Mouse (Mus musculus): ENCODE measurements around the gene Camta1.
A peak's percentile ranks its signal among the peaks of the same experiment; 100 is the strongest.

Gene Camta1

DNA sequence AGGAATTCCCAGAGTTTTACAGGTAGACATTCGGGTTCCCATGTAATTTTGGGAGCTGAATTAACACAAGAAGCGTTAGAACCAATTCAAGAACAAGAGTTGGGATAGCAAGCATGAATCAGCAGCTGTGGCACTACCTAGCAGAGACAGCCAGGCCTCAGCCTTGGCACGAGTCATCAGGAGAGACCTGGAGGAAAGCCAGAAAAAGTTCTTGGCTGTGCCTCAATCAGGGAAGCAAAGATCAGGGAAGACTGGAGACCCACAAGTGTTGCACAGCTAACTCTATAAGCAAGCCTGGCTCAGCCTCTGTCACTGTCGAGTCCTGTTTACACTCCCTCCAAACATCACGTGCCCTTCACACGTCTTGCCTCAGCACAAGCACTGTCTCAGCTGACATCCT is 899.4 kb downstream of the Camta1 start:
- no peak for DNase-seq

DNA sequence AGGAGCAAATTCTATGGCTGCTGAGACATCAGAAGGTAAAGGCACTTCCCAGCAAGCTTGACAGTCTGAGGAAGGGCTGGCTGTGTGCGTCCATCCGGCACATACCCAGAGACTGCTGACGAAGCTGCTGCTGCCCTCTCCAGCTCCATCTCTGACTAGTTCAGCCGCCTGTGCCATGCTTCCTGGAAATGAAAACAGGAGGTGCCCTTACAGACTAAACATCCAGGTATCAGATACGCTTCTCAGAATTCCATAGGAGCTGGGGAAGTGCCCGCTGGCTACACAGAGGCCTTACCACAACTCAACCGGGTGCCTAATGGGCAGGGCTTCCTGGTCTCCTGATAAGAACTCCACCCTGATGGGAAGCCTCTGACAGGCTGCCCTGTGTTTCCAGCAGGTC is 903.1 kb downstream of the Camta1 start:
- DNase-seq = no peak

- DNase-seq = no peak
Measured at GRCm38 (mm10) chr4:150957106-150957458, 904.6 kb downstream of the Camta1 start.

DNA sequence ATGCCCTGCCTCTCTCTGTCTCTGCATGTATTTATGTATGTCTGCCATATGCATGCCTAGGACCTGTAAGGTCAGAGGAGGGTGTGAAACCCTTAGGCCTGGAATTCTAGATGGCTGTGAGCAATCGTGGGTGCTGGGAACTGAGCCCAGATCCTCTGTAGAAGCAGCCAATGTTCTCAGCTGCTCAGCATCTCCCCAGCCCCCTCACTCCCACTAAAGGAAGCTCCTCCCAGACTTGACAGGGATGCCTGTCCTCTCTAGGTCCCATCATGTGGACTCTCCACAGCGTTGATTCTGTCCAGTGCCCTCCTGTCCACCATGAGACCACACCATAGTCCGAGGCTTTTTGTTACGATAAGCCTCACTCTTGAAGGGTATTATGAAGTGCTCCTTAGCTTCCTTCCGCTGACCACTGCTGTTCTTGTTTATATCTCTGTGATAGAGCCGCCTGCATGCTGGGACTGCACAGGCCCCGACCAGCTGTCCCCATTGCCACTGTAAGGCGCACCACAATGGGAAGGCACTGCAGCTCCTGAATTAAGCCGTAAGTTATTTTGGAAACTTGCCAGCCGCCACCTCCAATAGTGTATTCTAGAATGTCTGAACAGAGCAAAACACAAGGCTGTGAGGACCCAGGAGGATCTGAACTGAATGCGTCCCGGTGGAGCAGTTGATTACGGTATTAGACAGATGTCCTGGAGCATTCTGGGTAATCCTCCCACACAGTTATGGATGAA is 905.1 kb downstream of the Camta1 start:
- DNase-seq = no peak

- no peak for DNase-seq
Measured at GRCm38 (mm10) chr4:150950972-150951371, 910.7 kb downstream of the Camta1 start.

DNA sequence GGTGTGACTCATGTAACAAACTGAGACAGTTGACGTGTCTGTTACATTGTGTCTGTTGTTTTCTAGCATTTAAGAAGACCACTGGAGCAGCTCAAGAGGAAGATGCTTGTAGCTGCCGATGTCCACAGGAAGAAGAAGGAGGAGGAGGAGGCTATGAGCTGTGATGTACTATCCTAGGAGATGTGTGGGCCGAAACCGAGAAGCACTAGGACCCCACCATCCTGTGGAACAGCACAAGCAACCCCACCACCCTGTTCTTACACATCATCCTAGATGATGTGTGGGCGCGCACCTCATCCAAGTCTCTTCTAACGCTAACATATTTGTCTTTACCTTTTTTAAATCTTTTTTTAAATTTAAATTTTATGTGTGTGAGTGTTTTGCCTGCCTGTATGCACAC is 917.0 kb downstream of the Camta1 start:
- no peak for DNase-seq

- no peak for DNase-seq
Measured at GRCm38 (mm10) chr4:150939991-150940651, 921.6 kb downstream of the Camta1 start.

DNA sequence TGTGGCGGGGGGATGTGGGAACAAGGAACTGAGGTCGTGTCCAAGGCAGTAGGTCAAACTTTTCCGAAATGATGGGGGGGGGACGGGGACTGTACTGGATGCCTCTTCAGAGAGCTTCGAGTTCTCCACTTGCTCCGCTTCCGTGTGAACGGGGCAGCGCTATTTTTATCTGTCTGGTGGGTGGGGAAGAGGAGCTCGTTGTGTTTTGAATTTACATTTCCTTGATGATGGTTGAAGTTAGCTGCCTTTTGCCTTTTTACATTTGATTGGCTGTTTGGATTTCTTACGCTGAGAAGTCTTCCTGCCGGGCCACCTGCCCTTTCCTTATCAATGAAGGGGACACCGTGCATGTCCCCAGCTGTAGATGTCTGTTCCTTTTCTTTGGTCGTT is 923.6 kb downstream of the Camta1 start:
- DNase-seq = no peak

DNA sequence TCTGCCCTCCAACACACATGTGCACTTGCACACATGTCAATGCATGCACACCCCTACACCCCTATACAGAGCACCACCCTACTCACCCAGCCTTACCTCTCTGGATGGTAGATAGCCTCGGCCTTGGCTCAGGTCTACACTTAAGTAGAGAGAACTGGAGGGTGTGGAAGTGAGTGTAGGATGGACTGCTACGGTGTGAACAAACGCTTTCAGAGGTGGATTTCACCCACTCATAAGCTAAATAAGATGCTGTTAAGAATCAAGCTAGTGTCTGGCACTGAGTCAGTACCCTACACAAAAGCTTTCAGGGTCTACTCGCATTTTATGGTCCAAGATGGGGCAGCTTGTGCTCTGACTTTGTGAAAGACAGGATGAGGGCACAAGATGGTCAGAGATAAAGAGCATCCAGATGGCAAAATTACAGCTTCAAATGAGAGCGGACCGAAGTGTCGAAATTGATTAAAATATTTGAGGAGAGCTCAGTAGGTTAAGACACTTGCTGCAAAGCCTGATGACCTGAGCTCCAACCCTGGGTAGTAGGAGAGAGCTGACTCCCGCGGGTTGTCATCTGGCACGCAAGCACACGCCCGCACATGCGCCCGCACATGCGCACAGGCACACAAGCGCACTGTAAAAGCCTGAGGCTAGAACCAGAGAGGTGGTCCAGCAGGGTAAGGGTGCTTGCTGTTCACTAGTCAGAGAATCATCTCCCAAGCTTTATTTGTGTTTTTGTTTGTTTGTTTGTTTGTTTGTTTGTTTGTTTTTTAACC is 924.2 kb downstream of the Camta1 start:
- peak in 1 of 2 experiments; percentile 10 for DNase-seq

- DNase-seq = no peak
Measured at GRCm38 (mm10) chr4:150933503-150933902, 928.2 kb downstream of the Camta1 start.

DNA sequence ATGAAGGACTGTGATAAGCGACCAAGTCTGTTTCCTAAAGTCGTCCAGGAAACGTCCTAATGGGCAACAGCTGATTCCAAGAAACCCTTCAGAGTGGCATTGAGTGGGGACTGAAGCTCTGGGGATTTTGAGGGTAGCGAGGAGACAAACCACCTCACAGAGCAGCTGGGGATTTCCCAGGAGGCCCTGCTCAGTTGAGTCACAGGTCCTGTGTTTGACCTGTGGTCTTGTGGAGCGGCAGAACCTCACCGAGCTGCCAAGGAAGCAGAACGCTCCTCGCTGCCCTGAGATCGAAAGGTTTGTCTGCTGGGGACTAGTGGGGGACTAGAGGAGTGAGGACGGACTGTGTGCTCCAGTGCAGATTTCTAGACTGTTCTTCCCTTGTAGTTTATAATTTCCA is 933.9 kb downstream of the Camta1 start:
- no peak for DNase-seq

GRCm38 (mm10) chr4:150926924-150927705 is 934.6 kb downstream of the Camta1 start:
- no peak for DNase-seq

- no peak for DNase-seq
Measured at GRCm38 (mm10) chr4:150925923-150926322, 935.8 kb downstream of the Camta1 start.

DNA sequence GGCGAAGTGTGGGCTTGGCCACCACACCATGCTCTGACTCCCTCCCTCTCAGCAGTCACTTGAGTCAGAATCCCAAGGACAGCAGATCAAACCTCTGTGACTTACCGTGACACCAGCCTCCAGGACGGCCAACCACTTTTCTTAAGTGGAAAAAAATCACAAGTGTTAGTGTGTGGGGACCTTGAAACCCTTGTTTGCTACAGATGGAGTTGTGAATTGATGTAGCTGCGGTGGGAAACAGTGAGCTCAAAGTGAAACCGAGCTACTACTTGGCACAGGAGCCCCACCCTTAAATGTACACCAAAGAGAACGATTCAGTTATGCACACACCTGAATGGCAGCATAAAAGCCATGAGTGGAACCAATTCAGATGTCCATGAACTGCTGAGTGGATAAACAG is 936.7 kb downstream of the Camta1 start:
- DNase-seq = no peak

- DNase-seq = no peak
Measured at GRCm38 (mm10) chr4:150924308-150924707, 937.4 kb downstream of the Camta1 start.

- DNase-seq = no peak
Measured at GRCm38 (mm10) chr4:150921206-150921605, 940.5 kb downstream of the Camta1 start.

DNA sequence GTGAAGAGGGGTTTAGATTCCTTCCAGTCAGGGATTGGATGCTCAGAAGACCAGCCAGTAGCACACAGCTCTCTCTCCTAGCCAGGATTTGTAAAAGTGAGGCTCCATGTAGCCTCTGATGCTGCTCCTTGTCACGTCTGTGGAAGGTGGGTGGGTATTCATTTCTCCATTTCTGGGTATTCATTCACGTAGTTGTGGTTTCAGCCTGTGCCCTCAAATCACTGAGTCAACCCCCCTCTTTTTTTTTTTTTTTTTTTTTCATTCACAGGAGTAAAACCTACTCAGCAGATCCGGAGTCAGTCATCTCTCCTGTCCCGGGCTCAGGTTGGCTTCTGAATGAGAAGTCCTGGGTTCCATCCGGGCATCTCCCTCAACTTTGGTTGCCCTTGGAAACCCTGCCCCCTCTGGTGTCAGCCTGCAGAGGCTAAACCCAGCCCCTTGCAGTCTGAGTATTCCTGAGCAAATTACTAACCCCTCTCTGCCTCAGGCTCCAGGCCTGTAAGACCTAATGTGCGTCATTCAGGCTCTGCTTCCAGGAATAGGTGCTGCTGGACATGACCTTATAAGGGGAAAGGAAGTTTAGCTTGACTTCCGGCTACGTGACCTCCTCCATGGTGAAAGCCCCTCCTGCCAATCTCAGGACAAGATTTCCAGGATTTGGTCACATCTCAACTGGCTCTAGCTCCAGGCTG is 944.2 kb downstream of the Camta1 start:
- no peak for DNase-seq

DNA sequence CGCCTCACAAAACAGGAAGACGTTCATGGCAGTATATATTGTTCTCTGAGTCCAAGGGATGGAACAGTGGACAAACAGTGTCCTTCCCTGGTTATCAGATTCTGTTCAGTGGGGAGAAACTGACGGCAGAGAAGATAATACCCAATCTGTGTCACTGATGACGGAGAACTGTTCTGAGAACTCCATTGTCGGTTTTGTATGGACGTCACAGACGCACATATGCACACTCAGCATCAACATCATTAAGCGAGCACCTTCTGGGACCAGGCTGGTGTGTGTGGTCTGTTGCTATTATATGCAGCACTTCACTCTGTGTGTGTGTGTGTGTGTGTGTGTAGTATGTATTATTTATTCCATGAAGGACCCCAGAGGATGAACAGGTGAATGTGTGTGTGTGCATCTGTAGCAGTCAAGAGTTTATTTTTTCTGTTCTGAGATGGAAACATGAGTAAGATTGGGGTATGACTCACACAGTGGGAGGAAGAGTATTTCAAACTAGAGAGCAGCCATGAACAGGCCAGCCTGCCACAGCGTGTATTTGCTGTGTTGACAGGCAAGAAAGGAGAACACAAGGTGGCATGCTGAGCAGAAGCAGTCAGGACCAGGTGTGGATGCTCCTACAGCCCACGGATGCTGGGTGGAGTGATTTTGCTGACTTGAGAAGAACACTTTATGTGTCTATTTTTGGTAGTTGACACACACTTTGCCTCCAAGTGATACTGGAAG is 946.3 kb downstream of the Camta1 start:
- DNase-seq = no peak

- peak; percentile 93 to 94 for DNase-seq
Measured at GRCm38 (mm10) chr4:150914290-150914733, 947.4 kb downstream of the Camta1 start, which contains the start of the genes Park7 and Tnfrsf9. Gene Park7, minus strand, starts transcription at chr4:150914437. Gene Tnfrsf9, plus strand, starts transcription at chr4:150914562.

GRCm38 (mm10) chr4:150913743-150914142 is 947.9 kb downstream of the Camta1 start:
- no peak for DNase-seq

GRCm38 (mm10) chr4:150910164-150910951 is 951.3 kb downstream of the Camta1 start:
- DNase-seq = no peak
